Mouse (Mus musculus): ENCODE results near the gene Zfp988. TPM values are rescaled to one million over a fixed set of nuclear protein-coding genes. Genes with fewer than 3 reads are reported as not detected.

Gene Zfp988
- polyA plus RNA-seq (2012; ENCODE audit: low replicate concordance), result 0.06 TPM in 1 of 2 replicates, not detected in the other

DNA sequence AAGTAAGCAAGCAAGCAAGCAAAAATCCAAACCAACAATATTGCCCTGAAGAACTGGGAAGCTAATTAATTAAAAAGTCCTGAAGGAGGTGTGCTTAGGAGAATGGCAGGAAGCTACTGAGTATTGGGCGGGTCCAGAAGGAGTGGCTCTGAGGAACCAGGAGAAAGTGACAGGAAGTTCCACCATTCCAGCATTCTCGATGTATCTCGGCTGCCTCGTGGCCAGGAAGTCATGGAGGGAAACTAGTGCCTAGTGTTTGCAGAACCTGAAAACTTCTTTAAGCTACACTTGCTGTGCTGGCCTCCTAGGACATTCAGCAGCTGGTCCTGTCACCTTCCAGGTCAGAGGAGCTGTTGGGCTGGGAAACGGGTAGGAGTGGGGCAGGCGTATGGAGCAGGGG is at the start of gene Zfp988:
Zfp988 (plus strand) TSS at position 239 of the 400 bp plus-strand sequence.

GRCm38 (mm10) chr4:147361003-147361402 is 55.5 kb downstream of the Zfp988 start, which contains the start of gene Zfp978:
Zfp978 (plus strand) TSS chr4:147361303.

Other genes with a start within 250 kb of the Zfp988 start
- gene Zfp991, start 173.6 kb upstream of the Zfp988 start, polyA plus RNA-seq (2012; ENCODE audit: low replicate concordance), result 0.22 TPM in 1 of 2 replicates, not detected in the other
- gene Zfp978, start 55.6 kb downstream of the Zfp988 start, polyA plus RNA-seq (2012; ENCODE audit: low replicate concordance), result not detected in 2 replicates
- gene Zfp982, start 186.7 kb downstream of the Zfp988 start, polyA plus RNA-seq (2012; ENCODE audit: low replicate concordance), result not detected in 2 replicates
- gene Gm16503, start 234.5 kb downstream of the Zfp988 start, polyA plus RNA-seq (2012; ENCODE audit: low replicate concordance), result 0.14 TPM in 1 of 2 replicates, not detected in the other
- gene Zfp985, start 247.6 kb downstream of the Zfp988 start, polyA plus RNA-seq (2012; ENCODE audit: low replicate concordance), result not detected in 2 replicates

Data from leukemia stem cell, adult 10-12 weeks (primary cell).